Mouse (Mus musculus): Measurements from ENCODE around the gene Cpn1. TPM values are rescaled to one million over a fixed set of nuclear protein-coding genes. Genes with fewer than 3 reads are reported as not detected.

Gene Cpn1
- polyA plus RNA-seq, 1 experiment from 2014 or later = 0.12 TPM

GRCm38 (mm10) chr19:43998802-43999527 is 12.6 kb upstream of the Cpn1 start:
- ATAC-seq (ENCODE audit: low FRiP score, low TSS enrichment) (no peak), DNase-seq (no peak)
- 91% methylated on average over 11 of the region's 11 CpGs for WGBS
- Histone ChIP-seq H3K4me1 (ENCODE audit: control insufficient read depth, insufficient read depth, low read length) (no peaks in the 10 kb centered on the region), H3K27ac (replicated peaks; ENCODE audit: low read depth, low read length) (no peak overlapping the region), H3K4me2 (ENCODE audit: low read length) (no peak overlapping the region), H3K9ac (replicated peaks; ENCODE audit: low read length) (no peak overlapping the region), H3K9me3 (ENCODE audit: control insufficient read depth, low read length) (no peaks in the 10 kb centered on the region), H3K4me3 (replicated peaks; ENCODE audit: low read depth, low read length) (no peak overlapping the region), H3K36me3 (ENCODE audit: control insufficient read depth, insufficient read depth, low read length) (no peaks in the 10 kb centered on the region), H3K27me3 (ENCODE audit: control insufficient read depth, insufficient read depth, low read length) (no peaks in the 10 kb centered on the region)

DNA sequence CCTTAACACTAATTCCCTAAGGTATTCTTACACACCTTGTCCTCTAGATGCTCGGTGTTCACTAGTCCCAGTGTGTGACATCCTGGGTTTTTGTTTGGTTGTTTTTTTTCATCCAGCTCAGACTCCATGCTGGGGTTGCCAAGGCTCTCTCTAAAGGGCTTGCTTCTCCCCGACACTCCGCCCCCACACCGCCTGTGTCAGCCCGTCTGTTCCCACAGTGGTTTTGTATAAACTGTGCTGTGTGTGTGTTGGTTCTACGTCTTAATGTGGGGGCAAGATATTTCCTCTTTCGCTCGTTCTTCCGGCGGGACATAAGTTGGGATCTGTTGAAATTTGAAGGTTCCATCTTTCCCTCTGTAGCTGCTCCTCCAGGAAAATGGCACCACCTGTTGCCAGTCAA is 11.7 kb upstream of the Cpn1 start:
- H3K9me3 ChIP-seq (ENCODE audit: control insufficient read depth, low read length) = no peaks in the 10 kb centered on the region
- no peak overlapping the region for H3K4me3 ChIP-seq (replicated peaks; ENCODE audit: low read depth, low read length)
- no peaks in the 10 kb centered on the region for H3K36me3 ChIP-seq (ENCODE audit: control insufficient read depth, insufficient read depth, low read length)
- WGBS = 86% methylated on average over 10 of the region's 10 CpGs
- no peaks in the 10 kb centered on the region for H3K27me3 ChIP-seq (ENCODE audit: control insufficient read depth, insufficient read depth, low read length)
- ATAC-seq (ENCODE audit: low FRiP score, low TSS enrichment) (no peak), DNase-seq (no peak)
- no peak overlapping the region for H3K4me2 ChIP-seq (ENCODE audit: low read length)
- no peaks in the 10 kb centered on the region for H3K4me1 ChIP-seq (ENCODE audit: control insufficient read depth, insufficient read depth, low read length)
- no peak overlapping the region for H3K27ac ChIP-seq (replicated peaks; ENCODE audit: low read depth, low read length)
- no peak overlapping the region for H3K9ac ChIP-seq (replicated peaks; ENCODE audit: low read length)

DNA sequence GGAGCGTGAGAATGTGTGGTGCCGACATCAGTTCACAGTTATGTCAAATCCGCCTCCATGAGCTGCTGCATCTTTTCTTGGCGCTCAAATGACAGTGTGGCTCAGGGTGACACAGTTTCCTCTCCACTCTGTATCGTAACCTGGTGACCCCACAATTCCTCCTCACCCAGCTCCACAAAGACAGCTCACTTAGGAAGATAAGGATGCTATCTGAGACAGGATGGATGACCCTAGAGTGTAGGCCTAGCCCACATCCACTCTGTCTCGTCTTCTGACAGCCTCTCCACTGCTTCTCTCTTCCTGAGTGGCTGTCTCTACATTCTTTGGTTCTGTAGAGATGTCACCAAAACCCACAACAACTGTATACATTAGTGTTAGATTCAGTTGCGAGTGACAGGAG is 9.1 kb upstream of the Cpn1 start:
- Histone ChIP-seq H3K36me3 (ENCODE audit: control insufficient read depth, insufficient read depth, low read length) (no peaks in the 10 kb centered on the region), H3K27me3 (ENCODE audit: control insufficient read depth, insufficient read depth, low read length) (no peaks in the 10 kb centered on the region), H3K4me2 (ENCODE audit: low read length) (no peak overlapping the region), H3K9me3 (ENCODE audit: control insufficient read depth, low read length) (no peaks in the 10 kb centered on the region), H3K27ac (replicated peaks; ENCODE audit: low read depth, low read length) (no peak overlapping the region), H3K4me1 (ENCODE audit: control insufficient read depth, insufficient read depth, low read length) (no peaks in the 10 kb centered on the region), H3K9ac (replicated peaks; ENCODE audit: low read length) (no peak overlapping the region), H3K4me3 (replicated peaks; ENCODE audit: low read depth, low read length) (no peak overlapping the region)
- WGBS = 88% methylated on average over 7 of the region's 7 CpGs
- ATAC-seq (ENCODE audit: low FRiP score, low TSS enrichment) = no peak
- no peak for DNase-seq

- H3K9me3 ChIP-seq (ENCODE audit: control insufficient read depth, low read length) = no peaks in the 10 kb centered on the region
- no peak for DNase-seq
- H3K36me3 ChIP-seq (ENCODE audit: control insufficient read depth, insufficient read depth, low read length) = no peaks in the 10 kb centered on the region
- H3K9ac ChIP-seq (replicated peaks; ENCODE audit: low read length) = no peak overlapping the region
- no peak for ATAC-seq (ENCODE audit: low FRiP score, low TSS enrichment)
- no peak overlapping the region for H3K4me2 ChIP-seq (ENCODE audit: low read length)
- H3K4me1 ChIP-seq (ENCODE audit: control insufficient read depth, insufficient read depth, low read length) = no peaks in the 10 kb centered on the region
- no peaks in the 10 kb centered on the region for H3K27me3 ChIP-seq (ENCODE audit: control insufficient read depth, insufficient read depth, low read length)
- 71% methylated on average over 4 of the region's 4 CpGs for WGBS
- no peak overlapping the region for H3K4me3 ChIP-seq (replicated peaks; ENCODE audit: low read depth, low read length)
- H3K27ac ChIP-seq (replicated peaks; ENCODE audit: low read depth, low read length) = no peak overlapping the region
Measured at GRCm38 (mm10) chr19:43992464-43992863, 6.1 kb upstream of the Cpn1 start.

DNA sequence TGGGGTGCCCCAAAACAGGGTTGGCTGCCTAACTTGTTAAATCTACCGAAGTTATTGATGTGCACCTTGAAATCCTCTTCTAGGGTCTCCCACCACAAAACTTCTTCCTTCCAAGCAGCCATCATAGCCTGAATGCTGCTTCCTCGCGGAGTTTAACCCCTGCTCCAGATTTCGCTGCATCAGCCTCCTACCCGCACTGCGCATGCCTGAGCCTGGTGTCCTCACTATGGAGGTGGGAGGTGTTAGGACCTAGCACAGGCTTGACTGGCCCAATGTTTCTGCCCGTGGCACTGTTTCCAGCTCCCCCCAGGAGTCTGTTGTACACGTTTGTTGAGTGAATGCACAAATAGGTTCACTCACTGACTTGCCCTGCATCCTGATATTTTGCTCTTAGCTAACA is 4.0 kb upstream of the Cpn1 start:
- Histone ChIP-seq H3K9ac (replicated peaks; ENCODE audit: low read length) (no peak overlapping the region), H3K27me3 (ENCODE audit: control insufficient read depth, insufficient read depth, low read length) (no peaks in the 10 kb centered on the region), H3K27ac (replicated peaks; ENCODE audit: low read depth, low read length) (no peak overlapping the region), H3K4me3 (replicated peaks; ENCODE audit: low read depth, low read length) (no peak overlapping the region), H3K36me3 (ENCODE audit: control insufficient read depth, insufficient read depth, low read length) (no peaks in the 10 kb centered on the region), H3K4me2 (ENCODE audit: low read length) (no peak overlapping the region), H3K4me1 (ENCODE audit: control insufficient read depth, insufficient read depth, low read length) (no peaks in the 10 kb centered on the region), H3K9me3 (ENCODE audit: control insufficient read depth, low read length) (no peaks in the 10 kb centered on the region)
- ATAC-seq (ENCODE audit: low FRiP score, low TSS enrichment) (no peak), DNase-seq (no peak)
- WGBS = 80% methylated on average over 8 of the region's 8 CpGs

GRCm38 (mm10) chr19:43981992-43982391 is 4.4 kb downstream of the Cpn1 start:
- Histone ChIP-seq H3K9ac (replicated peaks; ENCODE audit: low read length) (no peak overlapping the region), H3K4me1 (ENCODE audit: control insufficient read depth, insufficient read depth, low read length) (no peaks in the 10 kb centered on the region), H3K9me3 (ENCODE audit: control insufficient read depth, low read length) (no peaks in the 10 kb centered on the region), H3K27ac (replicated peaks; ENCODE audit: low read depth, low read length) (no peak overlapping the region), H3K36me3 (ENCODE audit: control insufficient read depth, insufficient read depth, low read length) (no peaks in the 10 kb centered on the region), H3K27me3 (ENCODE audit: control insufficient read depth, insufficient read depth, low read length) (no peaks in the 10 kb centered on the region), H3K4me2 (ENCODE audit: low read length) (no peak overlapping the region), H3K4me3 (replicated peaks; ENCODE audit: low read depth, low read length) (no peak overlapping the region)
- DNase-seq (no peak), ATAC-seq (ENCODE audit: low FRiP score, low TSS enrichment) (no peak)
- 94% methylated on average over 5 of the region's 5 CpGs for WGBS

DNA sequence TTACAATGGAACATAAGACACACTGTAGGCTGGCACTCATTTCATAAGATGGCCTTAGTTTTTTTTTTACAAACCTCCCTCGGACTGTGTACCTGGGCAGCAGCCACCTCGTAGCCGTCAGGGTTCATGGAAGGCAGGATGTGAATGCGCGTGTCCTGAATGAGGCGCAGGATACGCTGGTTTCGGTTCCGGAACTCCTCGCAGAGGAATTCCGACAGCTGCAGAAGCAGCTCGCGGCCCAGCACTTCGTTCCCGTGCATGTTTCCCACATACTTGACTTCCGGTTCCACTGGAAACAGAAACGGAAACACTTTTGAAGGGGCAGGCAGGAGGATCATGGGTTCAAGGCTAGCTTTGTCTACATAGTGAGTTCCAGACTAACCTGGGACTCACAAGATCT is 5.6 kb downstream of the Cpn1 start:
- Histone ChIP-seq H3K9ac (replicated peaks; ENCODE audit: low read length) (no peak overlapping the region), H3K27me3 (ENCODE audit: control insufficient read depth, insufficient read depth, low read length) (no peaks in the 10 kb centered on the region), H3K4me2 (ENCODE audit: low read length) (no peak overlapping the region), H3K36me3 (ENCODE audit: control insufficient read depth, insufficient read depth, low read length) (no peaks in the 10 kb centered on the region), H3K4me1 (ENCODE audit: control insufficient read depth, insufficient read depth, low read length) (no peaks in the 10 kb centered on the region), H3K4me3 (replicated peaks; ENCODE audit: low read depth, low read length) (no peak overlapping the region), H3K27ac (replicated peaks; ENCODE audit: low read depth, low read length) (no peak overlapping the region), H3K9me3 (ENCODE audit: control insufficient read depth, low read length) (no peaks in the 10 kb centered on the region)
- DNase-seq (no peak), ATAC-seq (ENCODE audit: low FRiP score, low TSS enrichment) (no peak)
- 94% methylated on average over 17 of the region's 17 CpGs for WGBS

DNA sequence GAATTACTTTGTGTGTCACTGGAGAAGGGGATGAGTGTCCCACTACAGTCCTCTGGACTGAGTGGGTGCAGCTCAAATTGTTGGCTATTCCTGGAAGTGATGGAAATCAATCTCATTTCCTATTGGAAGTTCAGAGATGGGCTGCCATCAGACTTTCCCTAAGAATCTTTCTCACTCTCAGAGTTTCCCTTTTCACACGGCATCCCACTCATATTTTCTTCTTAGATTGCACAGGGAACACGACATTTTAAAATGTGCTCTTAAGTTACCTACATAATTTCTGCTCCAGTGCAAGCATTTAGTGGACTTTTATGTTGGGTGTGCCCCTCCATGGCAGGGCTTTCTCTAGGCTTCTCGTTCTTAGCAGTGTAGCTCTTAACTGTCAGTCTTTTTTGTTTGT is 8.6 kb downstream of the Cpn1 start:
- Histone ChIP-seq H3K4me1 (ENCODE audit: control insufficient read depth, insufficient read depth, low read length) (no peaks in the 10 kb centered on the region), H3K9ac (replicated peaks; ENCODE audit: low read length) (no peak overlapping the region), H3K4me2 (ENCODE audit: low read length) (no peak overlapping the region), H3K36me3 (ENCODE audit: control insufficient read depth, insufficient read depth, low read length) (no peaks in the 10 kb centered on the region), H3K27me3 (ENCODE audit: control insufficient read depth, insufficient read depth, low read length) (no peaks in the 10 kb centered on the region), H3K27ac (replicated peaks; ENCODE audit: low read depth, low read length) (no peak overlapping the region), H3K9me3 (ENCODE audit: control insufficient read depth, low read length) (no peaks in the 10 kb centered on the region), H3K4me3 (replicated peaks; ENCODE audit: low read depth, low read length) (no peak overlapping the region)
- DNase-seq (no peak), ATAC-seq (ENCODE audit: low FRiP score, low TSS enrichment) (no peak)
- WGBS = 88% methylated on average over 3 of the region's 3 CpGs

DNA sequence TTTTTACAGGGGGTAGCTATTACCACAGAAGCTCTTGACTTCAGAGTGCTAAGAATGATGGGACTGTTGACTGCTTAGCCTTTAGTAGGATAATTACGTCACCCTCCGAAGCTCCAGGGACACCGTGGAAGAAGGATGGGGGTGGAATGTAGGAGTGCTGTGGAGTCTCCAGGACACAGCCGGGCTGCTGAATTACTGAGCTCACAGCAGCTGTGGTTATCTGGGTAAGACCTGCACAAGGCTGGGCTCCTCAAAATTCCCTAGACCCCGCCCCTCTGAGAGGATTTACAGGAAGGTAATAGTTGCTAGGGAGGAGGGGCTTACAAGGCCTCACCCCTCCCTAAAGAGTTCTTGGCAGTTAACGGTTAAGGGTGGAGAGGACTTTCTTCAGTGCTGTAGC is 9.7 kb downstream of the Cpn1 start:
- DNase-seq (no peak), ATAC-seq (ENCODE audit: low FRiP score, low TSS enrichment) (no peak)
- H3K4me3 ChIP-seq (replicated peaks; ENCODE audit: low read depth, low read length) = no peak overlapping the region
- H3K27me3 ChIP-seq (ENCODE audit: control insufficient read depth, insufficient read depth, low read length) = no peaks in the 10 kb centered on the region
- no peaks in the 10 kb centered on the region for H3K36me3 ChIP-seq (ENCODE audit: control insufficient read depth, insufficient read depth, low read length)
- no peak overlapping the region for H3K9ac ChIP-seq (replicated peaks; ENCODE audit: low read length)
- no peaks in the 10 kb centered on the region for H3K4me1 ChIP-seq (ENCODE audit: control insufficient read depth, insufficient read depth, low read length)
- 78% methylated on average over 6 of the region's 6 CpGs for WGBS
- H3K4me2 ChIP-seq (ENCODE audit: low read length) = no peak overlapping the region
- H3K27ac ChIP-seq (replicated peaks; ENCODE audit: low read depth, low read length) = no peak overlapping the region
- no peaks in the 10 kb centered on the region for H3K9me3 ChIP-seq (ENCODE audit: control insufficient read depth, low read length)

All from midbrain, embryonic 14.5 days (tissue).